Mouse (Mus musculus): ENCODE measurements at regions not wholly inside any gene's neighbourhood (a gene's known extent, or its start where the extent isn't known, plus 50 kb on each side); places are given as distances from the start of the nearest gene placed in this dataset.

GRCm38 (mm10) chr1:43633246-43633645 lies 97.2 kb upstream of the 1500015O10Rik start:
- DNase-seq (ENCODE audit: inconsistent ontology term): peak; percentile 56

GRCm38 (mm10) chr1:43635718-43636117 lies 94.7 kb upstream of the 1500015O10Rik start:
- no peak for DNase-seq (ENCODE audit: inconsistent ontology term)

GRCm38 (mm10) chr1:43637956-43638355 lies 92.4 kb upstream of the 1500015O10Rik start:
- no peak for DNase-seq (ENCODE audit: inconsistent ontology term)

GRCm38 (mm10) chr1:43672031-43672430 lies 58.4 kb upstream of the 1500015O10Rik start:
- DNase-seq (ENCODE audit: inconsistent ontology term): no peak
